Mouse (Mus musculus) intestine, embryonic 16.5 days (tissue): Measurements from ENCODE around the gene H2-Ke6. TPM values are rescaled to one million over a fixed set of nuclear protein-coding genes. Genes with fewer than 3 reads are reported as not detected.
A peak's percentile ranks its signal among the peaks of the same experiment; 100 is the strongest.

Experiments used
- ATAC-seq: fragments of 200-750 bp; cut with Nextera tagmentation; 2 replicates; pipeline ENCODE4 v1.8.0; 2017; ENCODE audit warnings: moderate TSS enrichment, moderate library complexity
- H3K27ac ChIP-seq: fragments of 300-500 bp; sonication (generic); 2 replicates; pipeline ENCODE4 v1.5.1; 2014; ENCODE audit warnings: mild to moderate bottlenecking, low read length
- H3K27me3 ChIP-seq: fragments of 300-500 bp; sonication (generic); replicated peaks from 2 replicates; pipeline ENCODE4 v1.6.1; 2014; ENCODE audit warnings: low read length, control low read depth, mixed read lengths; ENCODE audit not compliant: control insufficient read depth, insufficient read depth
- H3K36me3 ChIP-seq: fragments of 300-500 bp; sonication (generic); 2 replicates; pipeline ENCODE4 v1.6.1; 2014; ENCODE audit warnings: low read length, control low read depth; ENCODE audit not compliant: control insufficient read depth, insufficient read depth
- H3K4me1 ChIP-seq: fragments of 300-500 bp; sonication (generic); 2 replicates; pipeline ENCODE4 v1.6.1; 2014; ENCODE audit warnings: low read length, control low read depth, mixed read lengths; ENCODE audit not compliant: control insufficient read depth, insufficient read depth
- H3K4me2 ChIP-seq: fragments of 300-500 bp; sonication (generic); 2 replicates; pipeline ENCODE4 v1.6.1; 2014; ENCODE audit warnings: low read depth, low read length, control low read depth
- H3K4me3 ChIP-seq: fragments of 300-500 bp; sonication (generic); 2 replicates; pipeline ENCODE4 v1.5.1; 2014; ENCODE audit warnings: mild to moderate bottlenecking, low read length
- H3K9ac ChIP-seq: fragments of 300-500 bp; sonication (generic); 2 replicates; pipeline ENCODE4 v1.6.1; 2014; ENCODE audit warnings: low read depth, low read length
- H3K9me3 ChIP-seq: fragments of 300-500 bp; sonication (generic); 2 replicates; pipeline ENCODE4 v1.6.1; 2016; ENCODE audit warnings: low read length, control low read depth; ENCODE audit not compliant: control insufficient read depth
- WGBS: fragments of 180-500 bp; shearing (Covaris S2); extraction: QIAGEN DNeasy Blood & Tissue Kit; methylation state at CpG from one replicate; pipeline ENCODE4 v1.1.7; 2014; 5-methylcytosine and 5-hydroxymethylcytosine counted together
- polyA plus RNA-seq: library from polyadenylated mRNA; unstranded; fragments of >200 nt; fragmentation: Nextera tagmentation; extraction: Ambion mirVana; gene quantifications from 2 replicates; pipeline ENCODE4 v1.2.1, GENCODE M21; 2015

The H2-Ke6 gene
- polyA plus RNA-seq, 1 experiment from 2014 or later = 66.7 TPM

DNA sequence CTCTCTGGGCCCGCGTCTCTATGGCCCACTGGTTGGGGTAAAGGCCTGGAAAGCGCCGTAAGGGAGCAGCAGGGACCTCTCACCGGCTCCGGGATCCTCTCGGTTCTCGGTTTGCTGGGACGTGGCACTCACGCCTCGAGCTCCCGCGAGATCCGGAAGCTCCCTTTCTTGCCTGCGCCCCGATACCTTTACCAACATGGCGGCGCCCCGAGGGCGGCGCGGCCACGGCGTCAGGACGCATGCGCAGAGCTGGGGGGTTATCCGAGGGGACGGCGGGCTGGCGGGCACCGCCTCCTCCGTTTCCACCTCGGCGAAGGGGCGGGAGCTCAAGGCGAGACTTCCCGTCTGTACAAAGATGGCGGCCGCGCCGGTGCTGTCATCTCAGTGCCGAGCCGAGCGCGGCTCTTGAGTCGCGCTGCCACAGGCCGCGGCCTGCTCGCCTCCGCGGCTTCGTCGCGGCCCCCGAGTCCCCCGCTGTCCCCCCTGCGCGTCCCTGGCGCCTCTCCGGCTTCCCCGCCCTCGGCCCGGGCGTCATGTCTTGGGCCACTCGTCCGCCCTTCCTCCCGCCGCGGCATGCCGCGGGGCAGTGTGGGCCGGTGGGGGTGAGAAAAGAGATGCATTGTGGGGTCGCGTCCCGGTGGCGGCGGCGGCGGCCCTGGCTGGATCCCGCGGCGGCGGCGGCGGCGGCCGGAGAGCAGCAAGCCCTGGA, 3.8 kb upstream of the H2-Ke6 start, which contains the start of the genes Slc39a7 and Rxrb:
Slc39a7 (minus strand) TSS at position 218 of the 709 bp plus-strand sequence.
Rxrb (plus strand) TSS at position 348 of the 709 bp plus-strand sequence.
- Histone ChIP-seq H3K4me1 (peaks cover 41% of the 10 kb centered on the region), H3K27me3 (no peaks in the 10 kb centered on the region), H3K36me3 (peaks cover 27% of the 10 kb centered on the region), H3K9ac (peak within 1 kb of the TSS; percentile 94), H3K4me3 (peak within 1 kb of the TSS; percentile 79), H3K27ac (peak within 1 kb of the TSS; percentile 98), H3K4me2 (peak within 1 kb of the TSS; percentile 94), H3K9me3 (no peaks in the 10 kb centered on the region)
- under 1% methylated on average over 82 of the region's 88 CpGs for WGBS
- ATAC-seq = peak; percentile 77

GRCm38 (mm10) chr17:34030861-34031326, 3.0 kb upstream of the H2-Ke6 start:
- WGBS = 4% methylated on average over 20 of the region's 20 CpGs

DNA sequence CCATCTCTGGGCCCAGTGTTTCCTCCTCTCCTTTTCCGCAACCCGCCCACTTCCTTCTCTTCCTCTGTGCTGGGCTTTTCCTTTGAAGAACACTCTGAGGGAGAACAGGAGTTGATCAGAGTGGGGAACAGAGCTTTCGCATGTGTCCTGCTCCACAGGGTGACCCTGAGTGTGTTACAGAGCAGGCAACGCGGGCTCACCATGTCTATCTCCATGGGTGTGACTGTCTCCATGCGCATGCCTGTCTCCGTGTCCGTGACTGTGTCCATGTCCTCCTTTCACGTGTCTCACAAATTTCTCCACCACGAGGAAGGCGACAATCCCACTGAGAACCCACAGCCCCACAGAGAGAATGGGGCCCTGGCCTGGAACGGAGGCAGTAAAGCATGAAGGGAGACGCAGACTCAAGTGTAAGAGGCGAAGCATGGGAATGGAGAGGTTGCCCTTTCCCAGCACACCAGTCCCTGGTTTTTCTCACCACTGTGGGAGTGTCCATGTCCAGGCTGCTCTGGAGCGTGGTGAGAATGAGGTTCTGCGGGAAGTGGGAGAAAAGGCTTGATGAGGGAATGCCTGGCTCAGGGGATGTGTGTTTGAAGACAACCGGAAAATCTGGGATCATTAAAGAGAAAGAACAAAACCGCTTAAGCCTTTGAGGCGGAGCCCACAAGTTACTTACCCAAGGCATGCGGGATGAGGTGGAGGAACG, 2.2 kb upstream of the H2-Ke6 start:
- Histone ChIP-seq H3K4me2 (peak overlapping the region; percentile 94), H3K36me3 (peaks cover 19% of the 10 kb centered on the region; the same call in 1 of the 2 replicates), H3K9me3 (no peaks in the 10 kb centered on the region), H3K27me3 (no peaks in the 10 kb centered on the region), H3K9ac (peak overlapping the region; percentile 94), H3K4me3 (peak overlapping the region; percentile 79), H3K27ac (peak overlapping the region; percentile 83; the same call in 1 of the 2 replicates), H3K4me1 (peaks cover 56% of the 10 kb centered on the region)
- ATAC-seq = no peak
- WGBS = 71% methylated on average over 21 of the region's 21 CpGs

More at GRCm38 (mm10) chr17:34030861-34031326, 3.0 kb upstream of the H2-Ke6 start:
- Histone ChIP-seq H3K9me3 (no peaks in the 10 kb centered on the region), H3K36me3 (peaks cover 20% of the 10 kb centered on the region), H3K9ac (peak overlapping the region; percentile 94), H3K4me2 (peak overlapping the region; percentile 94), H3K27me3 (no peaks in the 10 kb centered on the region), H3K27ac (peak overlapping the region; percentile 83), H3K4me1 (peaks cover 48% of the 10 kb centered on the region), H3K4me3 (peak overlapping the region; percentile 79)
- ATAC-seq = peak; percentile 2; the same call in 1 of the 2 replicates

DNA sequence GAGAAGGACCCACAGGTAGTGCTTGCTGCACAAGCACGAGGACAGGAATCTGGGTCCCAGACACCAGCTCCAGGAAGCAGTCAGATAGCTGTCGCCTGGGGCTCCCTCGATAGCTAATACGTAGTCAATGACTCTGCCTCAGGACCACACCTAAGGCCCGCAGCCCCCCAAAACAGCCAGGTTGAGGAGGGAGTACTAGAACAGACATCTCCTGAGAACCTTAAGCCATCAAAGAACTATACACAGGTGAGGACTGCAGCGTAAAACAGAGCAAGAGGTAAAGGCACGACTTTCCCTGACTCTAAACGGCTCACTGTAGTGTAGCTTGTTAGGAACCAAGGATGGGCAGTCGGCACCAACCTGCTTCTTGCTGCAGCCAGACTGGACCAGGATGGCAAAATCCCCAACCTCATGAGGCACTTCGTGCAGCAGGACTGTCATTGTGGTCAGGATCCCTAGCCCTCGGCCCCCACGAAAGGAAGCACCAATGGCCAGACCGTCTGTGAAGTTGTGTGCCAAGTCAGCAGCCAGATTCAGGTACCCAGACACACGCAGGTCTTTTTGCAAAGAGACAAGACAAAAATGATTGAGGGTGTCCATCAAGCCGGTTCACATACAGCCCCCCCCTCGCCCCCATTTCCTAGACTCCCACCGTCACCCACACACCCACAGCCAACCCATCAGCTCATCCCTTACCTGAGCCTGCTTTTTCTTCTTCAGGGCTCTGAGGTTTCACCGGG, 1.5 kb upstream of the H2-Ke6 start:
- Histone ChIP-seq H3K27me3 (no peaks in the 10 kb centered on the region), H3K36me3 (peaks cover 18% of the 10 kb centered on the region; the same call in 1 of the 2 replicates), H3K9ac (peak overlapping the region; percentile 94; the same call in 1 of the 2 replicates), H3K4me2 (peak overlapping the region; percentile 94; the same call in 1 of the 2 replicates), H3K4me3 (peak overlapping the region; percentile 79), H3K27ac (no peak overlapping the region), H3K4me1 (peaks cover 56% of the 10 kb centered on the region), H3K9me3 (no peaks in the 10 kb centered on the region)
- WGBS = 90% methylated on average over 18 of the region's 18 CpGs
- no peak for ATAC-seq

DNA sequence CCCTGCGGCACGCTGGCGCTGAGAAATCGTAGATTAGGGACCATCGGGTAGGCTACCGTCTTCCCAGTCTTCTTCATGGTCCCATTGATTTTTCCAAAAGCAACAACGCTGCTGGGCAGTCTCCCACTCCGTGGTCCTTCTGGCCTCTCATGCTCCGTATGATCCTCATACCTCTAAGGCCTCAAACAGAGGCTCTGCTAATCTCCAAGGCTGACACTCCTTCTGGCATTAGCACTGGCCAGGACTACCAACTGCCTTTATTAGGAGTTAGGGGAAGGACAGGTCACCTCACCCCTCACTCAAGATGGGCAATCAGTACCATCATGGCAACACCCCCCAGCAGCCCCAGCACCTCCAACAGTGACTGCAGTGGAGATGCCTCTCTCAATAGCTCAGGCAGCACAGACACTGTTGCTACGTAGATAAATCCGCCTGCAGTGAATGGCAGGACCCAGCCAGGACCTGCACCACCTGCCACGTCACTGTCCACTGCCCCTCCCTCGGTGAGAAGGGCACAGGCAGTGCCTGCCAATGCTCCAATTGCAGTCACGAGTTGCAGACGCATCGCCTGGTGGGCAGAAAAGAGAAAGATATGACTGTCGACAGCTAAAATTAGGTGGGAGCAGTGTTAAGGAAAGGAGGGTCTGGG, 765 bp upstream of the H2-Ke6 start:
- peak overlapping the region; percentile 37 for H3K27ac ChIP-seq
- H3K36me3 ChIP-seq = peaks cover 13% of the 10 kb centered on the region; the same call in 1 of the 2 replicates
- WGBS = 78% methylated on average over 17 of the region's 17 CpGs
- ATAC-seq = no peak
- no peaks in the 10 kb centered on the region for H3K9me3 ChIP-seq
- H3K9ac ChIP-seq = no peak overlapping the region; the same call in 1 of the 2 replicates
- H3K4me3 ChIP-seq = peak overlapping the region; percentile 72; the same call in 1 of the 2 replicates
- H3K4me1 ChIP-seq = peaks cover 56% of the 10 kb centered on the region
- H3K4me2 ChIP-seq = peak overlapping the region; percentile 92
- H3K27me3 ChIP-seq = no peaks in the 10 kb centered on the region

- Histone ChIP-seq H3K4me2 (peak overlapping the region; percentile 92), H3K27ac (peak overlapping the region; percentile 82), H3K36me3 (peaks cover 14% of the 10 kb centered on the region), H3K4me1 (peaks cover 49% of the 10 kb centered on the region), H3K9me3 (no peaks in the 10 kb centered on the region), H3K9ac (peak overlapping the region; percentile 78), H3K4me3 (peak overlapping the region; percentile 72), H3K27me3 (no peaks in the 10 kb centered on the region)
- no peak for ATAC-seq
- 11% methylated on average over 36 of the region's 36 CpGs for WGBS
These were observed 774 bp downstream of the H2-Ke6 start for GRCm38 (mm10) chr17:34026917-34027655.

DNA sequence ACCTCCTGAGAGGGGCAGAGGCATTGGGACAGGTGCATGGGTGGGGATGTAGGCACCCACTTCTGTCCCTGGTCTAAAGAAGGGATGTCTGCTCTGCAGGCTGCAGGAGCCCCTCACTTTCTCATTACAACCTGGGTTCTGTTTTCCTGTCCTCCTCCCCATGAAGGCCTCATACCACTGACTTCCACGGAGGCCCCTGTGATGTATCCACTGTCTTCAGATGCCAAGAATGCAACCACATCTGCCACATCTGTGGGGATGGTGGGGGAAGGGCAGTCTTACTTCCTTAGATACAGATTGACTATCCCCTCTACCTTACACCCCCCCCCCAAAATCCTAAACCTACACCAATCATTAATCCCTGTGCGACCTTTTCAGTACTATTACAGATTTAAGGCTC, 1.6 kb downstream of the H2-Ke6 start:
- Histone ChIP-seq H3K9me3 (no peaks in the 10 kb centered on the region), H3K4me1 (peaks cover 49% of the 10 kb centered on the region), H3K4me2 (no peak overlapping the region), H3K27me3 (no peaks in the 10 kb centered on the region), H3K9ac (peak overlapping the region; percentile 93), H3K27ac (no peak overlapping the region), H3K36me3 (peaks cover 21% of the 10 kb centered on the region), H3K4me3 (no peak overlapping the region)
- 22% methylated on average over 2 of the region's 2 CpGs for WGBS
- ATAC-seq = no peak

- peak overlapping the region; percentile 94 for H3K4me2 ChIP-seq
- no peak overlapping the region for H3K27ac ChIP-seq
- no peaks in the 10 kb centered on the region for H3K27me3 ChIP-seq
- H3K4me1 ChIP-seq = peaks cover 49% of the 10 kb centered on the region
- no peak for ATAC-seq
- 24% methylated on average over 7 of the region's 7 CpGs for WGBS
- H3K4me3 ChIP-seq = peak overlapping the region; percentile 90; the same call in 1 of the 2 replicates
- H3K9ac ChIP-seq = peak overlapping the region; percentile 93
- peaks cover 25% of the 10 kb centered on the region for H3K36me3 ChIP-seq
- no peaks in the 10 kb centered on the region for H3K9me3 ChIP-seq
These were observed 2.1 kb downstream of the H2-Ke6 start for GRCm38 (mm10) chr17:34025756-34026151.
